Mouse (Mus musculus) layer of hippocampus, adult 8-10 months (tissue): ENCODE data around the gene Slc18a3. TPM values are rescaled to one million over a fixed set of nuclear protein-coding genes. Genes with fewer than 3 reads are reported as not detected.

Experiments used
- DNase-seq, 2 experiments: peaks; one replicate each; pipeline ENCODE4 v3.0.0; 2022; ENCODE audit warnings: low spot score in 2 of 2
- total RNA-seq, 4 experiments: library from RNA; stranded (reverse); gene quantifications; 2 replicates each; pipeline ENCODE4 v1.2.4; 2022

The Slc18a3 gene
- total RNA-seq, 4 experiments from 2014 or later: not detected

DNA sequence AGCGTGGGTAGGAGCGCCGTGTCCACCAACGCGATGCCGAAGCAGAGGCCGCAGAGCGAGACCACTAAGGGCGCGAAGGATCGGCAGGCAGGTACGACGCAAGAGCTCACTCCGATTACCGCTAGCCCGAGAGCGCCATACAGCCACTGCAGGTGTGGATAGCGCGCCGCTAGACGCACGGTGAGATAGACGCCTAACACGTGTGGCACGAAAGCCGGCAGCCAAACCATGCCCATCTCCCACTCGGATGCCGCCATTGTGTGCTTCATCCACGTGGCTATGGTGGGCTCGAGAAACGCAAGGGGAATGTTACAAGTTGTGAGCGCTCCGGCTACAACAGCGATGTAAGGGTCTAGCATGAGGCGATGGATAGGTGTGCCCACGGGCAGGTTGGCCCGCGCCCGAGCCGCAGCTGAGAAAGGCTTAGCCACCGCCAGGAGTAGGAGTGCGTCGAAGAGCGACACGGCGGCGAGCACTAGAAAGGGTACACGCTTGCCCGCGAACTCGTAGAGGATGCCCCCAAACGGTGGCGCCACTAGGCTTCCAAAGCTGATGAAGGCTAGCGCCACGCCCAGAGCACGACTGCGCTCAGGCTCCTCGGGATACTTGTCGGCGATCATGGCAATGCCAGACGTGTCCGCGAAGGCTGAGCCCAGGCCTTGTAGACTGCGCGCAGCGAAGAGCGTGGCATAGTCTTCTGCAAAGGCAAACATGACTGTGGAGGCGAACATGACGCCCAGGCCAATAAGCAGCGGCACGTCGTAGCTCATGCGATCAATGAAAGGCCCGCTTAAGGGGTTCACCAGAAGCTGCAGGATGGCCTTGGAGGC, 1.2 kb downstream of the Slc18a3 start:
- no peak for DNase-seq

DNA sequence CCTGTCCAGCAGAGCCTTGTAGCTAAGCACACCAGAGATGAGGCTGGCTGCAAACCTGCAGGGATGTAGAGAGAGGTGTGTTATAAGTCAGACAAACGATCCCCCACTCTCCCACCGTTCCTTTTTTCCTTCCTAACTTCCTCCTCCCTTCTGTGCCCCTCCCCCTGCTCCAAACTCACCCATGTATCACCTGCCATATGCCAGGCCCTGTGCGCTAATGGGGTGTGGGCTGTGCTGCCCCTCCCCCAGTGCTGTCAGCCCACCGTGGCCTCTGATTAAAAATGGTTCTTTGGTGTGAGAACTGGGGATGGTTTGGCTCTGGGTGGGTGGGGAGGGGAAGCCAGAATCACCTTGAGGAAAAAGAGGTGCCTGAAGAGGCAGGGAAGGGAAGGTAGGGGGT, 12.1 kb downstream of the Slc18a3 start:
- no peak for DNase-seq

DNA sequence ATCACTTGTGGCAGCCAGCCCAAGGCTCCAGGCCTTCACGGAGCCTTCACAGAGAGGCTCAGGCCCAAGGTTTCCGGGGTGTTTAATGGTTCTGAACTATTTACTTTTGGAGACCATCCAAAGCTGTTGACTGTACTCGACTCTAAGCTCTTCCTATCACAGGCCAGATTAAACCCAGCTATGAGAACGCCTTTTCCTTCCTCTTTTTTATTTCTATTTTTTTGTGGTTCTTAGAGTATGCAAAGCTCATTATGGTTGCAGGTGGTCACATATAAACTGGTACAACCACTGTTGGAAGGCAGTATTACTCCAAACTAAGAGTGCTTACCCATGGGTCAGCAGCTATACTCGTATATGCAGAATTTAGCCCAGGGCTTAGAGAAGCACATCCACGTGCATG, 17.7 kb downstream of the Slc18a3 start:
- DNase-seq: no peak

DNA sequence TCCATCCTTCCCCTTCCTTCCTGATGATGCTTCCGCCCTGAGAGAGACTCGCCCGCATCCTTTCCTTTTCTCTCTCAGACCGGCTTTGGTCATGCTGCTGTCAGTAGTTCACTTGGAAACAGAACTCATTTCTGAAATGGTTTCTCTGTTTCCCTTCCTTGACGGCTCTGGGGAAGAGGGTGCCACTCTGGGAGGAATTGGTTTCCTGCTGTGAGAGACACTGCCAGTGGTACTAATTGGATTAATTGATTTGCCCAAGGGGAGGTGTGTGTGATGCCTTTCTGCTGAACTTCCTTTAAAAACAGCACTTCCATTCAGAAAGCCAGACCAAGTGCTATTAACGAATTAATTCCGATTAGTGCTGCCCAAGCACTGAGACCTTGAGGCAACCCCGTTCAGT, 21.2 kb downstream of the Slc18a3 start:
- no peak for DNase-seq

DNA sequence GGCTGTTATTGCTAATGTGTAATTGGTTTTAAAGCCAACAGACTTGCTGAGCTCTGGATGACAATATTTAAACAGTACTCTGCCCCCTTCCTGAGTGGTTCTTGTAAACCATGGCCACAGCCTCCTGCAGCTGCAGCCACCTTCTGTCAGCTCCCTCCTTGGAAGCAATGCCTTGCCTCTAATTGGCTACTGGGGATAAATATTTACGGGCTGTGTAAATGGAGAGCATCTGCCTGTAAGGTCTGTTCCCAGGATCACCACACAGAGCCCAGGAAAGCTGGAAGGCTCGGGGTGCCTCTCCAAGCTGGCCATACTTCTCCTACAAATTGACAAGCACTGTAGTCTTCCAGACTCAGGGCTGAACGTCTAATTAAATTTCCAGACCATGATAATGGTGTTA, 24.9 kb downstream of the Slc18a3 start:
- peak; percentile 35 to 36 for DNase-seq

GRCm38 (mm10) chr14:32439316-32439715, 25.3 kb downstream of the Slc18a3 start:
- DNase-seq: no peak

DNA sequence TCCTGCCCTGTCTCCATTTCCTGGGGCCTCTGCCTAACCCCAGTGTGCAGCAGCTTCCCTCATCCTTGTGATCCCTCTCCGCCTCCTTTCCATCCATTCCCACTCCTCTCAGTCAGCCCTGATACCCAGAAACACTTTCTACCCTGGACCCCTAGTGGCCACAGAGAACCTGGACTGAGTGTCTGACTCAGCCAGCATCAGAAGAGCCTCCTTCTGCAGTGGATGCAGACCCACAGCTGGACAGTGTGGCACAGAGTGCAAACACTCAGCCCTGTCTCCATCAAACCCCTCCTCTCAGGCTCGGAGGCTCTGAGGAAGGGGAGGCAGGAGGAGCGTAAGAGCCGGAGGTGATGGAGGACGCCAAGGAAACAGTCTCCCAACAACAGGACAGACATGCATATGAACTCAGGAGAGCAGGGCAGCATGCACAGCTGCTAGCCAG, 27.3 kb downstream of the Slc18a3 start:
- DNase-seq: no peak

DNA sequence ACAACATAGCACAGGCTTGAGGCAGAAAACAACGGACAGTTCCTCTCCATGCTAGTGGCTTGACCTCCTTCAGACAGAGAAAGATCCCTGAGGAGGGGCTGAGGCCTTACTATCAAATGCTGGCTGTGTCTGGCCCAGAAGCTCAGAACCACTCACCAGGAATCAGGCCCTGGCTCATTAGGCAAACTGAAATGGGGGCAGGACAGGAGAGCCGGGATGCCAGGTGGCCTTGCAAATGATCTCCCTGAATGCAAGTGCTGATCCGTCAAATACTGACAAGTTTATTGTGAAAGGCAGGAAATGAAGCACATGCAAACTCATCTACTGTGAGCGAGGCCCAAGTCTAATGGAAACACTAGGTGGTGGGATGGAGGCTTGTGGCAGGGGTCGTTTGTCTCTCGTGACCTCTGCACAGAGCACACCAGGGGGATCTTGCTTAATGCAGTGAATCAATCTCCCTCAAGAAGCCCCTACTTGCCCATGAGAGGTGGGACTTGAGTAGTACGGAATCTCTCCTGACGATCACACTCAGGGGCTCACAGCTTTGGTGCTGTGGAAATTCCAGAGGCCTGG, 35.5 kb downstream of the Slc18a3 start:
- no peak for DNase-seq

DNA sequence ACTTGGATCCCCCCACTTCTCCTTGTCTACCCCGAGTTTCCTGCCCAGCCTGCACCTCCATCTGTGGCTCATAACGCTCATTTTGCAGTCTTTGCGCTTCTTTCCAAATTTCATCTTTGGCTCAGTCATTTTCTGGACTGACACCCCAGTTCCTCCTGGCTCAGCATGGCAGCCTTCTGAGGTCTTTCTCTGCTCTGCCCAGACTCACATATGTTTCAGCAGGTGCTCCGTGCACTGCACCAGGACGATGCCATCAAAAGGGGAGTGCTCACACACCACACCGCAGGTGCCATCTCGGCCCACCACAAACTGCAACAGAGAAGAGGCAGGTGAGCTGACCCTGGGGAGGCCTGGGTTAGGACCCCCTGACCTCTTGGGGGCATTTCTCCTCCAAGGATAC, 40.7 kb downstream of the Slc18a3 start:
- DNase-seq: no peak

GRCm38 (mm10) chr14:32418747-32419146, 45.9 kb downstream of the Slc18a3 start:
- DNase-seq: no peak

Other genes starting within 250 kb of the Slc18a3 start
- gene Ogdhl, start 142.8 kb downstream of the Slc18a3 start, total RNA-seq: 100 to 1,000 TPM in 2 of 4 experiments, 10 to 100 TPM in 2; 98.6 to 108 (median 101) TPM
- gene 1700024G13Rik, start 76.5 kb downstream of the Slc18a3 start, total RNA-seq: under 1 TPM in 2 of 4 experiments, not detected in 2; 0.41 to 0.76 TPM
- not detected for gene Chat, start 1.1 kb upstream of the Slc18a3 start, total RNA-seq
- gene Ercc6, start 48.7 kb upstream of the Slc18a3 start, total RNA-seq: 10 to 100 TPM; 23.4 to 28.6 (median 24.3) TPM
- under 1 TPM in 3 of 4 experiments, not detected in 1; 0.21 to 0.54 (median 0.25) TPM for gene Prrxl1, start 134.6 kb upstream of the Slc18a3 start, total RNA-seq
- gene 3425401B19Rik, start 220.4 kb upstream of the Slc18a3 start, total RNA-seq: under 1 TPM; 0.14 to 0.70 (median 0.17) TPM